In genomic region chr15:103371208-103371607, GRCm38 (mm10) we compare ENCODE assay signal across 11 mouse cellular contexts. TPM values are rescaled to one million over a fixed set of nuclear protein-coding genes. Genes with fewer than 3 reads are reported as not detected.
DNase-seq lines count a peak whose midpoint lies in the region; ATAC-seq and TF ChIP-seq lines count a peak whose summit lies in the region.
"Had no signal": no experiment of that assay in that cellular context is flagged by ENCODE, and none has a peak within 500 bp of the region (broad histone marks: within the 10 kb centered on the region; RNA-seq: fewer than 3 reads in every experiment).

No protein-coding gene starts in this region.

- H3K4me3 ChIP-seq in lung, embryonic 14.5 days (ENCODE audit: low read depth, low read length) = no peak overlapping the region
- H3K4me3 ChIP-seq in embryonic facial prominence, embryonic 14.5 days (ENCODE audit: low read depth, low read length) = no peak overlapping the region
- H3K4me3 ChIP-seq in heart, embryonic 14.5 days (ENCODE audit: control insufficient read depth in 1 of 2, insufficient read depth in 1 of 2, low read depth in 1 of 2, low read length in 2 of 2) = no peak overlapping the region
- H3K4me3 ChIP-seq in stomach, embryonic 15.5 days (replicated peaks) = no peak overlapping the region
- H3K4me3 ChIP-seq in midbrain, embryonic 16.5 days (ENCODE audit: low read depth, low read length) = no peak overlapping the region

- no peaks in the 10 kb centered on the region for H3K4me1 ChIP-seq in lung, embryonic 14.5 days (ENCODE audit: insufficient read depth)
- H3K4me1 ChIP-seq in embryonic facial prominence, embryonic 14.5 days (ENCODE audit: control insufficient read depth, insufficient read depth, low read length) = peaks cover 5% of the 10 kb centered on the region
- peaks cover 20 to 29% of the 10 kb centered on the region in 2 experiments for H3K4me1 ChIP-seq in heart, embryonic 14.5 days (ENCODE audit: control insufficient read depth in 2 of 2, insufficient read depth in 2 of 2, low read length in 2 of 2)
- peaks cover 12% of the 10 kb centered on the region for H3K4me1 ChIP-seq in stomach, embryonic 15.5 days
- H3K4me1 ChIP-seq in midbrain, embryonic 16.5 days (ENCODE audit: control insufficient read depth, insufficient read depth, low read length) = peaks cover 7% of the 10 kb centered on the region

- no peaks in the 10 kb centered on the region for H3K36me3 ChIP-seq in lung, embryonic 14.5 days (ENCODE audit: insufficient read depth)
- no peaks in the 10 kb centered on the region for H3K36me3 ChIP-seq in embryonic facial prominence, embryonic 14.5 days (ENCODE audit: control insufficient read depth, insufficient read depth, low read length)
- no peaks in the 10 kb centered on the region for H3K36me3 ChIP-seq in heart, embryonic 14.5 days (ENCODE audit: control insufficient read depth, insufficient read depth, low read length)
- no peaks in the 10 kb centered on the region for H3K36me3 ChIP-seq in stomach, embryonic 15.5 days
- H3K36me3 ChIP-seq in midbrain, embryonic 16.5 days (ENCODE audit: control insufficient read depth, insufficient read depth, low read length) = no peaks in the 10 kb centered on the region

- H3K27ac ChIP-seq in lung, embryonic 14.5 days (ENCODE audit: low read depth) = no peak overlapping the region
- H3K27ac ChIP-seq in embryonic facial prominence, embryonic 14.5 days (replicated peaks; ENCODE audit: low read depth, low read length) = peak overlapping the region; percentile 67; the same call in 1 of the 2 replicates
- peak overlapping the region; percentile 1 to 26; a peak in 1 of 4 replicates for H3K27ac ChIP-seq in heart, embryonic 14.5 days (replicated peaks in 1 of 2; ENCODE audit: control insufficient read depth in 1 of 2, insufficient read depth in 1 of 2, low read depth in 2 of 2, low read length in 2 of 2)
- peak overlapping the region; percentile 26; the same call in 1 of the 2 replicates for H3K27ac ChIP-seq in stomach, embryonic 15.5 days
- H3K27ac ChIP-seq in midbrain, embryonic 16.5 days (ENCODE audit: low read length) = no peak overlapping the region

- H3K9ac ChIP-seq in lung, embryonic 14.5 days = no peak overlapping the region
- H3K9ac ChIP-seq in embryonic facial prominence, embryonic 14.5 days (ENCODE audit: low read depth, low read length) = no peak overlapping the region
- no peak overlapping the region for H3K9ac ChIP-seq in heart, embryonic 14.5 days (ENCODE audit: low read length)
- H3K9ac ChIP-seq in stomach, embryonic 15.5 days = no peak overlapping the region
- no peak overlapping the region for H3K9ac ChIP-seq in midbrain, embryonic 16.5 days (ENCODE audit: low read depth, low read length)

- no peak overlapping the region for H3K4me2 ChIP-seq in lung, embryonic 14.5 days
- no peak overlapping the region for H3K4me2 ChIP-seq in embryonic facial prominence, embryonic 14.5 days (ENCODE audit: low read depth, low read length)
- H3K4me2 ChIP-seq in heart, embryonic 14.5 days (ENCODE audit: low read length) = no peak overlapping the region
- no peak overlapping the region for H3K4me2 ChIP-seq in stomach, embryonic 15.5 days
- H3K4me2 ChIP-seq in midbrain, embryonic 16.5 days (ENCODE audit: low read length) = no peak overlapping the region
- H3K4me2 ChIP-seq: liver, embryonic 11.5 days had no signal

- H3K9me3 ChIP-seq in lung, embryonic 14.5 days (ENCODE audit: low read depth, low read length) = no peaks in the 10 kb centered on the region
- no peaks in the 10 kb centered on the region for H3K9me3 ChIP-seq in embryonic facial prominence, embryonic 14.5 days (ENCODE audit: control insufficient read depth, low read length)
- no peaks in the 10 kb centered on the region for H3K9me3 ChIP-seq in heart, embryonic 14.5 days (ENCODE audit: control insufficient read depth, low read length)
- no peaks in the 10 kb centered on the region for H3K9me3 ChIP-seq in stomach, embryonic 15.5 days
- H3K9me3 ChIP-seq in midbrain, embryonic 16.5 days (replicated peaks; ENCODE audit: control insufficient read depth, low read length, poor library complexity, severe bottlenecking) = no peaks in the 10 kb centered on the region

- WGBS in lung, embryonic 14.5 days = 22% methylated on average over 2 of the region's 2 CpGs
- 17% methylated on average over 2 of the region's 2 CpGs for WGBS in embryonic facial prominence, embryonic 14.5 days
- WGBS in heart, embryonic 14.5 days = 27% methylated on average over 2 of the region's 2 CpGs
- WGBS in stomach, embryonic 15.5 days = 19% methylated on average over 2 of the region's 2 CpGs
- 53% methylated on average over 2 of the region's 2 CpGs for WGBS in midbrain, embryonic 16.5 days

- no peaks in the 10 kb centered on the region for H3K27me3 ChIP-seq in lung, embryonic 14.5 days (ENCODE audit: insufficient read depth, low read length)
- no peaks in the 10 kb centered on the region for H3K27me3 ChIP-seq in embryonic facial prominence, embryonic 14.5 days (replicated peaks; ENCODE audit: control insufficient read depth, insufficient read depth, low read length)
- H3K27me3 ChIP-seq in heart, embryonic 14.5 days (ENCODE audit: control insufficient read depth, insufficient read depth, low read length) = no peaks in the 10 kb centered on the region
- H3K27me3 ChIP-seq in stomach, embryonic 15.5 days (replicated peaks) = no peaks in the 10 kb centered on the region
- peaks cover 3% of the 10 kb centered on the region; the same call in 1 of the 2 replicates for H3K27me3 ChIP-seq in midbrain, embryonic 16.5 days (ENCODE audit: control insufficient read depth, insufficient read depth, low read depth, low read length)

- ATAC-seq in lung, embryonic 14.5 days (ENCODE audit: insufficient read depth) = no peak
- no peak; the same call in 1 of the 2 replicates for ATAC-seq in embryonic facial prominence, embryonic 14.5 days (ENCODE audit: low read depth)
- ATAC-seq in heart, embryonic 14.5 days (ENCODE audit: insufficient number of reproducible peaks, insufficient read depth, low FRiP score, low read depth) = no peak
- ATAC-seq in stomach, embryonic 15.5 days (ENCODE audit: insufficient read depth, low FRiP score, low read depth) = no peak
- no peak for ATAC-seq in midbrain, embryonic 16.5 days

- TF ChIP-seq CTCF in lung, embryonic 14.5 days (IDR thresholded peaks at IDR 0.05; ENCODE audit: low read depth) = no peak

- DNase-seq in lung, embryonic 14.5 days = peak; percentile 28
- DNase-seq in lung, adult 18-20 months = no peak
- peak; percentile 60 for DNase-seq in embryonic facial prominence, embryonic 14.5 days (ENCODE audit: low spot score)
- DNase-seq in right cerebral cortex, adult 18-20 months = no peak
- DNase-seq: cerebellum, adult 9-11 months; thymus, postnatal 25 days had no signal

RNA-seq across cellular contexts. Expression of gene Itga5, which starts 4.6 kb away (rescaled TPM):
- 46.7 and 47.7 TPM in 2 replicates for polyA plus RNA-seq in lung, embryonic 14.5 days (2014; fragmentation: Nextera tagmentation; extraction: Ambion mirVana)
- 63.4 TPM in 2 replicates for polyA plus RNA-seq in embryonic facial prominence, embryonic 14.5 days (2014; fragmentation: Nextera tagmentation; extraction: Ambion mirVana)
- polyA plus RNA-seq in heart, embryonic 14.5 days (2014; fragmentation: Nextera tagmentation; extraction: Ambion mirVana) = 76.2 and 77.2 TPM in 2 replicates
- polyA plus RNA-seq in stomach, embryonic 15.5 days (2015; fragmentation: Nextera tagmentation; extraction: Ambion mirVana) = 48.3 and 53.4 TPM in 2 replicates
- polyA plus RNA-seq in midbrain, embryonic 16.5 days (2015; fragmentation: Nextera tagmentation; extraction: Ambion mirVana) = 5.8 and 7.4 TPM in 2 replicates

RNA-seq across cellular contexts. Expression of gene Zfp385a, which starts 31.3 kb away (rescaled TPM):
- polyA plus RNA-seq in lung, embryonic 14.5 days (2014; fragmentation: Nextera tagmentation; extraction: Ambion mirVana) = 11.8 and 12.0 TPM in 2 replicates
- polyA plus RNA-seq in embryonic facial prominence, embryonic 14.5 days (2014; fragmentation: Nextera tagmentation; extraction: Ambion mirVana) = 18.4 and 19.0 TPM in 2 replicates
- 8.1 and 9.1 TPM in 2 replicates for polyA plus RNA-seq in heart, embryonic 14.5 days (2014; fragmentation: Nextera tagmentation; extraction: Ambion mirVana)
- 8.2 and 9.3 TPM in 2 replicates for polyA plus RNA-seq in stomach, embryonic 15.5 days (2015; fragmentation: Nextera tagmentation; extraction: Ambion mirVana)
- polyA plus RNA-seq in midbrain, embryonic 16.5 days (2015; fragmentation: Nextera tagmentation; extraction: Ambion mirVana) = 20.1 and 22.7 TPM in 2 replicates

RNA-seq across cellular contexts. Expression of gene Gtsf1, which starts 59.1 kb away (rescaled TPM):
- polyA plus RNA-seq in lung, embryonic 14.5 days (2014; fragmentation: Nextera tagmentation; extraction: Ambion mirVana) = not detected in 2 replicates
- not detected in 2 replicates for polyA plus RNA-seq in embryonic facial prominence, embryonic 14.5 days (2014; fragmentation: Nextera tagmentation; extraction: Ambion mirVana)
- 37.1 and 41.3 TPM in 2 replicates for polyA plus RNA-seq in heart, embryonic 14.5 days (2014; fragmentation: Nextera tagmentation; extraction: Ambion mirVana)
- not detected in 2 replicates for polyA plus RNA-seq in stomach, embryonic 15.5 days (2015; fragmentation: Nextera tagmentation; extraction: Ambion mirVana)
- 0.32 TPM in 1 of 2 replicates, not detected in the other for polyA plus RNA-seq in midbrain, embryonic 16.5 days (2015; fragmentation: Nextera tagmentation; extraction: Ambion mirVana)
- polyA plus RNA-seq: liver, embryonic 11.5 days; spleen, adult 2 months had no signal

Comparison
In these comparisons a context has a peak if more than half of its experiments do, and no peak if none do; other contexts are left out.
1. DNase-seq: peak in lung, embryonic 14.5 days (single experiment) and embryonic facial prominence, embryonic 14.5 days (single experiment); none in lung, adult 18-20 months (0 of 2) and right cerebral cortex, adult 18-20 months (single experiment).
2. H3K27ac ChIP-seq: peak in embryonic facial prominence, embryonic 14.5 days (single experiment), heart, embryonic 14.5 days (2 of 2) and stomach, embryonic 15.5 days (single experiment); none in lung, embryonic 14.5 days (single experiment) and midbrain, embryonic 16.5 days (single experiment).
3. RNA of gene Gtsf1, which starts 59.1 kb away (polyA plus RNA-seq): 37.1 to 41.3 TPM in heart, embryonic 14.5 days; not detected in lung, embryonic 14.5 days, not detected in stomach, embryonic 15.5 days, not detected in embryonic facial prominence, embryonic 14.5 days and 0.32 TPM in midbrain, embryonic 16.5 days; every median in the first group is over 10 times any median in the second.